Mouse (Mus musculus) frontal cortex, postnatal 10 days (tissue): Measurements from ENCODE around the gene Rabggta.

Source experiments
- DNase-seq, 2 experiments: peaks; one replicate each; pipeline ENCODE4 v3.0.0; 2022; ENCODE audit warnings: low spot score in 2 of 2, mixed read lengths in 1 of 2

Gene Rabggta

DNA sequence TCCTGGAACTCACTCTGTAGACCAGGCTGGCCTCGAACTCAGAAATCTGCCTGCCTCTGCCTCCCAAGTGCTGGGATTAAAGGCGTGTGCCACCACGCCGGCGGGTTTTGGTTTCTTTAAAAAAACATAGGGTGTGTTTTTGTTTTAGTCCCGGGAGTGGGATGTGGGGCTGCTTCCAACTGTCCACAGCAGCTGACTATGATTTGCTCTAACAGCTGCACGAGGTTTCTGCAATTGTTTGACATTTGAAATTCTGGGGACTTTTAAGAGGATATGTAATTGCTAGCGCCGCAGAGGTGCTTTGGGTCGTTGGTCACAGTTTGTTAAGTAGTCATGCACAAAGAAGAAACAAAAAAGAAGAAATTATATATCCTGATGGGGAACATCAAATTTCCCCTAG lies 32.6 kb downstream of the Rabggta start:
- DNase-seq: no peak

DNA sequence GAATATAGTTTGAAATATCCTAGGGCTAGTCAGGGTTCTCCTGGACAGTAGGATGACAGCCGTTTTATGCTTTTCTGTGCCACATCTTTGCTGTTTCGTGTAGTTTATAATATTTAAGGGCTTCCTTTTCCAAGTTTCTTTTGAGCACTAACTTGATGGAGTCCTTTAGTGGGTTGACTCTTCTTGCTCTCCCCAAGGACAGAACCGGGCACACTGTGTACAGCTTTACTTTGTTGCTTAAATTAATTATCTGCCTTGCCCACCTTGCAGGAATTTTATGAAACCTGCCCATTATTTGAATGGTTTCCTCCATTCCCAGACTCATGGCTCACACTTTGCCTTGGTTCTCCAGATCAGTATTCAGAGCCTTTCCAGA lies 40.0 kb downstream of the Rabggta start:
- DNase-seq: no peak

DNA sequence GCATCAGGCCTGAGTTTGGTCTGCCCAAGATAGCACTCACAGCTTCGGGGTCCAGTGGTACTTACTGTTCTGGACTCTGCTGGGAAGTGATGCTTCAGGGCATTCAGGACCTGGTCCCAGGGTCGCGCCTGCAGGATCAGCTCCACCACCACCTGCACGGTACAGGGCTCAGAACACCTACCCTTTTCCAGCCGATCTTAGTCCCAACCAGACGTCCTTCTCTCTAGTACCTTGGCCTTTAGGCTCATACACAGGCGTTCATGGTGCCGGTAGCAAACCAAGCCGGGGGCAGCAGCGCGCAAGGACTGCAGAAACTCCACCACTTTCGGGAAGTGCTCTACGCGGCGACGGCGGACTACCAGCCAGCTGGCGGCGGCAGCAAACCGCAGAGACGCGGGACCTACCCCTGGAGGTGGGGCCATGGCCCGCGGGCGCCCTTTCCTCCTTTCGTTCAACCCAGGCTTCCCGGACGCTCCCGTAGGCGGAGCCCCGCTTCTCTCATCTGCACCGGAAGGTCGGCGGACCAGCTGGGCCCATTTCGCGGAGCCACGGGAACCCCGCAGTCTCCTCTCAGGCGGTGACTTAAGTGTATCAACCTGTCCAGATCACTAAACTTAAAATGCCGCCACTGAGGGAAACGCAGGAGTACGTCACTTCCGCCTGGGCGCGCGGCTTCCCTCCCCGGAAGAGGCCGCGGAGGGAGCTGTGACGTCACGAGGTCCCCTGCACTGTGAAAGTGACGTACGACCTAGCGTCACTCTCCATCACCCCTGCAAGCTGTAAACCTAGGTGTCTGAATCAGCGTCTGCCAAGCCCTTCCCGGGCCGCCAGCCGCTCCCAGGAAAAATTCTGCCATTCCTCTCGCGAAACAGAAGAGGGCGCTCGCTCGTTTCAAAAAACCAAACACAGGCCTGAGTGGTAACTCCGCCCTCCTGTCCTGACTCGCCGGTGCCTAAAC lies 40.6 kb downstream of the Rabggta start, which contains the start of gene Tinf2:
Tinf2 (minus strand) TSS at position 661 of the 958 bp plus-strand sequence.
- peak; percentile 93 to 96 for DNase-seq

DNA sequence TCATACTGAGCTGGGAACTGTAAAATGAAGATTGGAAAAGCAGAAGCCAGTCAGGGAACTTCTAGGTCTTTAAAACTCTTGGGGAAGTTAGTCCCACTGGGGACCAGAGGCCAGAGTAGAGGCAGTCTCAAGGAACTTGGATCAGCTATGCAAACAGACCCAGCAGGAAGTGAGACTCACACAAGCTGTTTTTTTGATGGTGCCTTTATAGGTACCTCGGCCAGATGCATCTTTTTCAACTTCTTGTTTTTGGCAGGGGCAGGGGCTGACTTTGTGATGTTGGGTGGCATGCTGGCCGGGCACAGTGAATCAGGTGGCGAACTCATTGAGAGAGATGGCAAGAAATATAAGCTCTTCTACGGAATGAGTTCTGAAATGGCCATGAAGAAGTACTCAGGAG lies 44.4 kb downstream of the Rabggta start:
- DNase-seq: no peak

DNA sequence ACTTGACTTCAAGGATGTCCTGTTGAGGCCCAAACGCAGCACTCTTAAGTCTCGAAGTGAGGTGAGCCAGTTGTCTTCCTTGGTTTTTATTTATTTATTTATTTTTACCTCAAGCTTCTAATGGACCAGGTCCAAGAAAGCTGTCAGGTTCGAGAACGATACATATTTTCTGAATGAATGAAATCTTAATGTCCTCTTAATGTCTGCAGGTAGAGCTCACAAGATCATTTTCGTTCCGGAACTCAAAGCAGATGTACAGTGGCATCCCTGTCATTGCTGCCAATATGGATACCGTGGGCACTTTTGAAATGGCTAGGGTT lies 49.4 kb downstream of the Rabggta start:
- no peak for DNase-seq

DNA sequence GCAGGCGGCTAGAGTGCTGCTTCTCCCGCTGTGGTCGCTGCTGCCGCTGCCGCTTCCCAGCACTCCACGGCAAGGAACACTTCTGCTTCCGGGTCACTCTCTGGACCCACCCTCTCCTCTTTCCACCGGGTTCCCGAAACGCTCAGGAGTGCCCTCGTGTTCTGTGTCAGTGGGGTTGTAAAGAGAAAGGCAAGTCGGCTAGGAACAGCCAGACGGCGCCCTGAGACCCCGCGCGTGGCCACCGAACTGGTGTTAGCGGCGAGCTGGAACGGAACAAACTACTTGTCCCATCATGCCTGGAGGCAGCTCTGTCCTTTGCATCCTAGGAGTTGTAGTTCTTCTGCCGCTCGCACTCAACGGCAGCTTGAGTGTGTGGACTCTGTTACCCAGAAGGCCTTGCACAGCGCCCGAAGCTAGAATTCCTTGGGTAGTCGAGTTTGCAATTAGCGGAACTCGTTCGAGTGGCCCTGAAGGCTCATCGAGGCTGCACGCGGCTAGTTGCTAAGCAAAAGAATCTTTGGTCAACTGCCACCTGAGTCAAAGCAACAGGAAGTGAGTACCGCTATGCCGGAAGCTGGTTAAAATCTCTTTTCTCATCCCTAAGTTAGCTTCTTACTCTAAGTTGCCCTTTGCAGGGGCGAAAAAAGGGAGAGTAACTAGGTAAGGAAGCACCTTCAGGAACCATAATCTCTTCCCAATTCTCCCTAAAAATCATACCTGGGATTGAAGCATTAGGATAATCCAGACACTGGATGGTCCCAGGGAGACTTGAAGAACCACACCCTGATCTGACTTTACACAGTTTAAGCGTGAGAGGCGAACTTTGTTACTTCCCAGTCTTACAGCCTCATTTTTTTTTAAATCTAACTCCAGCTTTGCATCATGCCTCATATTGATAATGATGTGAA lies 50.0 kb downstream of the Rabggta start, which contains the start of the genes Gmpr2 and Nedd8:
Gmpr2 (plus strand) TSS at position 109 of the 908 bp plus-strand sequence.
Nedd8 (minus strand) TSS at position 292 of the 908 bp plus-strand sequence.
- DNase-seq: peak; percentile 89 to 91

DNA sequence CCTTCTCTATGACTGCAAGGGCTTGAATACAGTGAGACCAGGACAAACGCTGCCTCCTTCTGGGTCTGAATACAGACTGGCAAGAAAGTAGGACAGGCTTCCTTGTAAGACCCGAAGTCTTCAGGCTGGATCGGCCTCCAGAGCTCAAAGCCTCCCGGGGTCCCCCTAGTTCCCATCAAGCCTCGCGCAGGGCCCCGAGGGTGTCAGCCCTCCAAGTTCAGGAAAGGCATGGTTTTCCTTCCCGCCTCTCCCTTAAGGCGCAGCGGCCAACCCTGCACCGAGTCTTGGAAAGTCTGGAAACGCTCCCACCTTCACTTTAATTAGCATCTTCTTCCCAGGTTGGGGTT lies 50.6 kb downstream of the Rabggta start:
- DNase-seq: no peak
